Mouse (Mus musculus) retina, postnatal 7 days (tissue): Measurements from ENCODE around the gene Cxadr.

Source experiments
- DNase-seq: peaks from one replicate; pipeline ENCODE4 v3.0.0-alpha.2; 2012; ENCODE audit warnings: low read depth, low spot score

Cxadr gene

DNA sequence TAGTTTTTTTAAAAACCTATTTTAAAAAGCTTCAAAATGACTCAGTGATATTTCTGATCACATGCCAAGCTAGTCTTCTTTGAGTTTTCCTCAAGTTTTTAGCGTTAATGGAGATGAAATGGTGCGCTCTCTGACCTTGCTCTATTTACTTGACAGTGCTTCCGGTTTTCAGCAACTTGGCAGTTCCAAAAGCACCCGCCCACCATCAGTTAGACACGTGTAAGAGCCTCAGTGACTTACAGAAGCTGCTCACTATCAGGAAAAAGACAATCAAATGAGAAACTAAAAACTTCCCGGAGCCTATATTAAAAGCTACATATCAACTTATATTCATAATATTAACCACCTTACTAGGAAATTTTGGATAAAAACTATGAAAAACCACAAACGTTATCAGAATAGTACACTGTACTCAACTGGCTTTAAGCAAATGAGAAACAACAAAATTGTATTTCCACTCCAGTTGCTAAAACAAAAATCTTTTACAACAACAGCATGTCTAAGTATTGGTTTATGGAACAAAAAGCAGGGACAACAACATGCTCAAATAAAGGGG is 70.3 kb downstream of the Cxadr start:
- no peak for DNase-seq

DNA sequence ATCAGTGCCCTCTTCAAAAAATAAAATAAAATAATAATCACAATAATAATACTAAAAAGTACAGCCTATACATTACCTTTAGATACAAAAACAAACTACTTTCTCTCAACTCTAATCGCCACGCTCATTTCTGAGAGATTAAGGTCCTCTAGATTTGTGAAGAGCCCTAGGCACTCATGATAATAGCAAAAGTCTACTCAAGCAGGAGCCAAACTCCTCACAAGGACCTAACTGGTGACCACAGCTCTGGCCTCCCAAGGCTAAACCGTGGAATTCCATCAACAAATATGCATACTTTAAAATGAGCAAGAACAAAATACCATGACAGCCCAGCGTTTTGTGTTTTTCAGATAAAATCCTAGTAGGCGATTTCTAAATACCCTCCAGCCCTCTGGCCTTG is 71.5 kb downstream of the Cxadr start:
- DNase-seq = no peak

DNA sequence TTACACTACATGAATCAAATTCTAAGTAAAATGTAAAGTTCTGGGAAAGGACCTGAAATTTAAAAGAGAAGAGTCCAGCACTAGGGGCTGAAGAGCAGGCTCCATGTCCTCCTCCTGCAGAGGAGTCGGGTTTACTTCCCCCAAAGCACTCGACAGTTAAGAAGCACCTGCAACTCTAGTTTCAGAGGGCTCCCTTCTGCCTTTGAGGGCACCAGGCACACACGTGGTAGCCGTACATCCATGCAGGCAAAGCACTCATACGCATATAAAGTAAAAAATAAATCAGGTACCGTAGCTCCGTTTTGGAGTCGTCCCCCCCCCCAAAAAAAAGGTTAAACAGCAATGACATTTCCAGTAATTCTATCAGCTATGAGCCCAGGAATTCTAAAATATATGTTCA is 72.5 kb downstream of the Cxadr start:
- DNase-seq = no peak

DNA sequence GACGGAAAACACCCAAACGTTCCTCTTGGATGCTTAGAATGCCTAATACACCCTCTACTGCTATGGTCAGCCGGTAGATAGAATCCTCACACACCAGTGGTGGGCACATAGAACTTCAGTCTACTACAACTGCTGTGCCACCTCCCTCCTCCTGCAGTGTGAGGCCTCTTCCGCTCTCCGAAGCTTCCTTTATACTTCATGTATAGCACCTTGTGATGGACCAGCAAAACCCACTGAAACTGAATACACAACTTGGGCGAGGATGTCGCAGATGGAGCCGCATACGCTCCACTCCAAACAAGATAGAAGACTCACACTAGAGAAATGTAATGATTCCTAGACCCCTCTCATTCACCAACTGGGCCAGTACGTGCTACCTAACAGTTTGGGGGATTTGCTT is 73.9 kb downstream of the Cxadr start:
- DNase-seq = no peak

DNA sequence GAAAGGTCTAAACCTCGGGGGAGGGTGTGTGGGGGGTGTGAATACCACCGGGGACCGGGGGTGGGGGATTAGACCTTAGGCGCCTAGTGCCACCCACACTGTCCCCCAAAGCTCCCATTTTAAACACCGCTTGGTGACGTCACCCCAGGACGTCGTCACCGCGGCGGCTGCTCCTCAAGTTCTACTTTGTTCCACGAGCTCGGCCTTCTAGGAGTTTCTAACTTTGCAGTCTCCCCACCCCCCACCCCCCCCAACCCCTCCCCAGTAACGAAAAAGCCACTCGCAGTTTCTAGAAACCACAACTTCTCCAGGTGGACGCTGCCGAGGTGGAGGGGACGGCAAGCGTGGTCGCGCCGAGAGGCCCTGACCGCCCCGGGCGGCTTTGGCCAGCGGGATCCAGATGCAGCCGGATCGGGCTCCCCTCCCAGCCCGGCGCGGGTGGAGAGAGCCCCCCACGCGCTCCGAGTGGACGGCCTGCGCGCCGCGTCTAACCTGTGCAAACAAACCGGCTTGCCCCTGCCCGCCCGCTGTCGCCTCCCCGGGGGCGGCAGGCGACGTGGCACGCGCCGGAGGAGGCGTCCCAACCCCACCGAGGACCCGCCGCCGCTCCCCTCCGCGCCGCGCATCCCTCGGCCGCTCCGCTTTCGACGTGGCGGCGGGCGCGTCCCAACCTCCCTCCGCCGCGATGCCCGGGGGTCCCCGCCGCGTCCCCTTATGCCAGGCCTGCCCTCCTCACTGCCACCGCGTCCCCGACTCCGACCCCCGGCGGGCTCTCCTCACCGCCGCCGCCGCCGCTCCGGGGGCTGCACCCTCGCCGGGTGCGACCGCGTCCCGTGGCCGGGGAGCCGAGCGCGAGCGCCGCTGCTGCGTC is 74.8 kb downstream of the Cxadr start:
- DNase-seq = no peak

DNA sequence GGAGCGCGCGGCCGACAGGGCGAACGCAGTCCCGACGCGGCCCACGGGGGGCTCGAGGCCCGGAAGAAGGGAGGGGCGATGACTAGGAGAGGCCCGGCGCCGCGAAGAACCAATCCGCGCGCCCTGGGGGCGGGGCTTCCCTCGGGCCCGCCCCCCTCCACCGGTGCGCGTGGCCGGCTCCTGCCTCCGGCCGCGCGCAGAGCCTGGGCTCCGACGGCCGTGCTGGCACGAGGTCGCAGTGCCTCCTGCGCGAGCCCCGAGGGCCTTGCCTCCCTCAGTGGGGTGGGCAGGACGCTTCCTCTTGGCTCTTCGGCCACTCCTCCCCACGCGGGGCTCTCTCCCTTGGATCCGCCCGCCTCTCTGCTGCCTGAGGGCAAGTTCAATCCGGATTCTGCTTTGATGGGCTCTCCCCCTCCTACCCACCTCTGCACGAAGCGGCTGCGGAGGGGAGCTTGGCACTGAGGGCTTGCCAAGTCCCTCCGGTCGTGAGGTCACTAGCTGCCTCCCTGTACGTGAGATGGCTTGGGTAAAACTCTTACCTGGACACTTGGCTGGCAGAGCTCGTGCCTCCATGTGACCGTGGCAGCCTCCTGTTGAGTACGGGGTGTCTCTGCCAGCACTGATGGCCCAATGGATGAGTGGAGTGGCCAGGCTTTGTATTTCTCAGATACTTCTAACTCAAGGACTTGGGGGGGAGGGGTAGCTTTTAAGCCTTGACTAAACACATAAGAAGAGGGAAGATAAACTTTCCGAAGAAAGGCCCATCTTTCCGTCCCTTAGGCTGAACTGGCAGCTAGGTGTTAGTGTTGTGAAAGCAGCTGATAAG is 75.7 kb downstream of the Cxadr start, which contains the start of gene Btg3:
Btg3 (minus strand) TSS at position 448 of the 826 bp plus-strand sequence.
- DNase-seq = peak; percentile 88

DNA sequence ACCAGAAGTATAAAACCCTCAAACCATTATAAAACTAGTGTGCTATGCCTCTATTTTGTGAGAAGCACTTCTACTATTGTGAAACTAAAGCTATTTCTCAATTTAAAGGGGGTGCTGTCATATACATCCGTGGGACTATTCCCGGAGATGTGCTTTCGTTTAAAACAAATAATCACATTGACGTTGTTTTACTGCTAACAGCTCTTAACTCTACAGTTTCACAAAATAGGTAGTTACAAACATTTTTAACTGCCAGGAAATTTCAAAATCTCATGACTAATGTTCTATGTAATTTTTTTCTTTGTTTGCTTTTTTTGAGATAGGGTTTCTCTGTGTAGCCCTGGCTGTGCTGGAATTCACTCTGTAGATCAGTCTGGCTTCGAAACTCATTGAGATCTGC is 77.2 kb downstream of the Cxadr start:
- no peak for DNase-seq

DNA sequence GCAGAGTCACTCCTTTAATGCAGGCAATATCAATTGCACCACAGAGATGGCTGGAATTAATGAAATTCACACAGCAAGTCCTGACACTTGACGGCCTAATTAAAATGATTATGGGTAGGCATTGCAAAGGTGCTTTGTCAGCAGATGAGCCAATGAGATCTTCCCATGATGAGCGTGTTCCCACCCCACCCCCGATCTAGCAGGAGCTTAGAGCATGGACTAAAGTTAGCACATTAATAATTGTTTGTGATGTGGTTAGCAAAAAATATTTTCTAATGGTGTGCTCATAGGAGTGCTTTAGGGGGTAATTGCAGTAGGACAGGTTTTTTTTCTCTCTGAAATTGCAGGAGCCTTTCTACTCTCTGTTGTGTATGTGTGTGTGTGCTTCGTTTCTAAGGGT is 87.8 kb downstream of the Cxadr start:
- no peak for DNase-seq

DNA sequence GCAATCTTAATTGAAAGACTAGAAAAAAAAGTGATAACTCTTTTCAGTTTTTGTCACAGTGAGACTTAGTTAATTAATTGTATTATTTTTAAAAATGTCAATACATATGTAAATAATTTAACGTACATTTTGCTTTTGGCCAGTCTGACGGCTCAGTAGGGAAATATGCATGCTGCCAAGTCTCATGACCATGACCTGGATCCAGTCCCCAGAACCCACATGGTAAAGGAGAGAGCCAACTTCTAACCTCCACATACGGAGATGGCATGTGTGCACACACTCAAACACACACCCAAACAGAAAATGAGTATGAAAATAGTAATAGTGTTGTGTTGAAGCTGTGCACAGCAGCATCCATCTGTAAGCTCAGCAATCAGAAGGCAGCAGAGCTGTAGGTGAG is 88.7 kb downstream of the Cxadr start:
- no peak for DNase-seq

DNA sequence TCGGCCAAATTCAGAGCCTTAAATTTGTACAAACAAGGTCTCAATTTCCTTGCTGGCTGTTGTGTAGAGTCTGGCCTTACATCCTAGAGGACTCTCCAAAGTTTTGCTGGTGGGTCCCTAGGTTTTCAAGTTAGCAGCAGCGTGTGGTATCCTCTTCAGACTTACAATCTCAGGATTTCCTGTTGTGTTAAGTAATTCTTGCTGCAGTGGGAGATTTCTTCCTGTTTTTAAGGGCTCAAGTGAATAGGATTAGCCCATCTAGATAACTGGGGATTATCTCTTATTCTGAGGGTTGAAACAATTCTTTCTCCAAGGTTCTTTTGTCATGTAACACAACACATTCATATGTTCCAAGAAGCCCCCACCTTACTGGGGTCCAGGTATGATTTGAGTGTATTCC is 90.1 kb downstream of the Cxadr start:
- no peak for DNase-seq

DNA sequence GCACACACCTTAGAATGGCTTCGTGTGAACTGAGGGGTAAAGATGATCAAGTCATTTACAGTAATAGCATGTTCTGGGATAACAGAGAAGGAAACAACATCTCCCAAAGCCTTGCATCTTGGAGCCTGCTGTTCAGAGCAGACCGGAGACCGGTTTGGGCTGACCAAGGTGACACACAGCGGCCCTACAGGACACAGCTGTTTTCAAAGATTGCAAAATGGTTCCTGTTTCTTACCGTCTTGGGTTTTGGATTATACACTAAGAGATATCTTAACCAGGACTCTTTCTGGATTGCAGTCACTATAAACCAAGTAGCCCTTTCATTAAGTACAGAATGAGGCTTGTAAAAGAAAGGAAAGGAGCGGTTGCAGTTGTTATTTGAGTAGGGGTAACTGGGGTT is 97.4 kb downstream of the Cxadr start:
- DNase-seq = no peak

DNA sequence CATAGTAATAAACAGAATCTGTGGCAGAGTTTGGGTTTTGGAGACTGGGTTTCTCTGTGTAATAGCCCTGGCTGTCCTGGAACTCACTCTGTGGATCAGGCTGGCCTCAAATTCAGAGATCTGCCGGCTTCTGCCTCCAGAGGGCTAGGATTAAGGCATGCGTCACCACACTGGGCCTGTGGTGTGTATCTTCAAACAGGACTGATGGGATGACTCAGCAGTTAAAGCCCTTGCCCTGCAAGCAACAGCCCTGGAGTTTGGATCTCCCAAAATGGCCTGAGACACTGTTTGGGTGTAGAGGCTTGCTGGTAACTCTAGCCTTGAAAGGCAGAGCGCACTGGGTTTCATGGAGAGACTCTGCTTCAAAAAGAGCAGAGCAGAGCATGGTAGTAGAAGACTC is 98.1 kb downstream of the Cxadr start:
- no peak for DNase-seq

DNA sequence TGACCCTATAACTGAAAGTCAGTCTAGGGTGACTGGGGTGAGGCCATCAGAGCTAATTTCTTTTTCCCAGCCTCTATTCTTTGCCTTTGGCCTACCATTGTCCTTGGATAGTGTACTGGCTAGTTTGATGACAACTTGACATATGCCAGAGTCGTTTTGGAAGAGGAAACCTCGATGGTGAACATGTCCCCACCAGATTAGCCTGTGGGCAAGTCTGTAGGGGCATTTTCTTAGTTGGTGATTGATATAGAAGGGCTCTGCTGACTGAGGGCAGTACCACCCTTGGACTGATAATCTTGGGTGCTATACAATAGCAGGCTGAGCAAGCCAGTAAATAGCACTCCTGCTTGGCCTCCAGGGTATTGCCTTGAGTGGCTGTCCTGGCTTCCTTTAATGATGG is 101.0 kb downstream of the Cxadr start:
- DNase-seq = no peak

DNA sequence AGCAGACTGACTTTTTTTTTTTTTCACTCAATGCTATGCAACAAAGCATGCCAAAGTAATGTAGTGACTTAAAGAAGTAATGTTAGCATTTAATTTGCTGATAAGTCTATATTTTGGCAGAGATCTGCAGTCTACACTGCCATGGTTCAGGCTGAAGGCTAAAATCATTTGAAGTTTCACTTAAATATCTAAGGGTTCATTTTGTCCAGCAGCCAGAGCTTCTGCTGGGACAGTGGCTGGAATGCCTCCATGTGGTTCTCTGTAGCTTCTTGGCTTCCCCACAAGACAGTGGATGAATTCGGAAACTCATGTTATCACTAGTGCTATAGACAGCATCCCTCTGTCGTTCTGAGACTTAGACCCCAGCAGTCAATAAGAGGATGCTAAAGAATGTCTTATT is 105.4 kb downstream of the Cxadr start:
- no peak for DNase-seq

DNA sequence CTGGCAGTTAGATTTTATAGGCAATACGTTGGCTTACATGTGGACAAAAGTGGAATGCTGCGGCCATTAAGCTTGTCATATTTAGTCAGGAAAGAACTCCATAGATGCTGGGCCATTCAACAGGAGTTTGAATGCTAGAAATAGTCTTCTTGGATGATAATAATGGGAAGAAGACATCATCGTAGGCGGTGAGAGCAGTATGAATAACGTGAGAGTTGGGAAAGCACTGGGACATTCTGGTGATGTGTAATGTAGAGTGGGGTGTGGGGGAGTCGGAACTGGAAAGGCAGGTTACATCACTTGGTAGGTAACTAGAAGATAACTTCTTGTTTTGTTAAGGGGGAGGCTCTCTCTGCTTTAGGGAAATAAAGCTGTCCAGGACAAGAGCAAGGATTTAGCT is 106.6 kb downstream of the Cxadr start:
- no peak for DNase-seq
